Mouse (Mus musculus): ENCODE measurements at regions not wholly inside any gene's neighbourhood (a gene's known extent, or its start where the extent isn't known, plus 50 kb on each side); places are given as distances from the start of the nearest gene placed in this dataset.

DNA sequence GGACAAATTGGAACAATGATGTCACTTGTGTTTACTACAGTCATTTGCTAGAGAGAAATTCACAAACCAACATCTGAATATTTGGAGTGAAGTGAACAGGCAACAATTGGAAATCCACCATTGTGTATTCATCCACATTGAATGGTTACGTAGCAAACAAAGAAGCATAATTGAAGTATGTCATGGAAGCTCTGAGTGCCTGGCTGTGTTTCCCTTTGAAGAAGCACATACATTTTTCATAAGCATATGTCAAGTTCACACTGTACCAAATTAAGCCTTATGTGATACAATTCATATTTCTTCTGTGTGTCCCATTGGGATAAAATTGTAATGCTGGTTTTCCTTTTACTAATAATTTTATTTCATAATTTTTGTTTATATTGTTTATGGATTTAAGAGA is 459.0 kb downstream of the Epha3 start:
- Histone ChIP-seq H3K4me2 (replicated peaks; ENCODE audit: low read depth, low read length) (no peak overlapping the region), H3K4me3 (ENCODE audit: low read length) (no peak overlapping the region), H3K27ac (ENCODE audit: low read length) (no peak overlapping the region), H3K36me3 (ENCODE audit: insufficient read depth, low read length) (no peaks in the 10 kb centered on the region), H3K9ac (replicated peaks; ENCODE audit: low read length) (no peak overlapping the region), H3K9me3 (ENCODE audit: low read length) (no peaks in the 10 kb centered on the region), H3K27me3 (ENCODE audit: insufficient read depth, low read length) (no peaks in the 10 kb centered on the region), H3K4me1 (ENCODE audit: insufficient read depth, low read length) (no peaks in the 10 kb centered on the region)
- no peak for ATAC-seq (ENCODE audit: low FRiP score, low TSS enrichment)
- 95% methylated on average over 1 of the region's 1 CpGs for WGBS

DNA sequence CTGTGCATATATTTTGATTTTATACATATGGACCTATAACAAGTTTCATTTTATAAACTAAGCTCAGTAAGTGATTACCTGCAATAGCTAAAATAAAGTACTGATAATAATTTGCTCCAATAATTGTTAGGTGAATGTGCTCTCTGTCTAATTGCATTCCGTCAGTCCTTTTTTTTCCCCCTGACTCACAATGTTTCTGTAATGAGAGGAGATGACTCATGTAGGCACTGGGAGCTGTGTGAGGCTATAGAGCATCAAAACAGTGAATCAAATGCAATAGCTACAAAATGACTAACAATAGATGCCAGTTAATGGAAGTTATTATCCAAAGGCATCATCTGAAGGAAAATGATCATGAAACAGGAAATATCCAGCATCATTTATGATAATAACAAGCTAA is 451.3 kb downstream of the Epha3 start:
- no peak overlapping the region for H3K4me2 ChIP-seq (replicated peaks; ENCODE audit: low read depth, low read length)
- 87% methylated on average over 1 of the region's 1 CpGs for WGBS
- H3K9me3 ChIP-seq (ENCODE audit: low read length), result no peaks in the 10 kb centered on the region
- no peaks in the 10 kb centered on the region for H3K36me3 ChIP-seq (ENCODE audit: insufficient read depth, low read length)
- H3K4me1 ChIP-seq (ENCODE audit: insufficient read depth, low read length), result no peaks in the 10 kb centered on the region
- no peak overlapping the region for H3K4me3 ChIP-seq (ENCODE audit: low read length)
- no peak for ATAC-seq (ENCODE audit: low FRiP score, low TSS enrichment)
- no peaks in the 10 kb centered on the region for H3K27me3 ChIP-seq (ENCODE audit: insufficient read depth, low read length)
- H3K27ac ChIP-seq (ENCODE audit: low read length), result no peak overlapping the region
- H3K9ac ChIP-seq (replicated peaks; ENCODE audit: low read length), result no peak overlapping the region

DNA sequence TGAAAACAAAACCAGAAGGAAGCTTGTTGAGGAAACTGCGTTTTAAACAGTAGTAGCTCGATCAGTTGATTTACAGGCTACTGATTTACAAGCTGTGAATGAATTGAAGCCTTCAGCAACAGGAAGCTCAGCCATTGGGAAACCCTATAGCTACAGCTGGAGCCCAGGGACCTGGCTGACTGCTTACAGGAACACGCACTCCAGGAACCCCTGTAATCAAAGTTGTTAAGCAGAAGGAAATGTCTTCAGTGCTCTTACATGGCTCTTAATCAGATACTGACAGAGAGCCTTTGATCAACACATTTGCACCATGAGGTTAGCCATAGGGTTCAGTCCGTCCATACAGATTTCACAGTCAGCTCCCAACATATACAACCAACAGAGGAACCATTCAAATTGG is 411.7 kb downstream of the Epha3 start:
- Histone ChIP-seq H3K27me3 (ENCODE audit: insufficient read depth, low read length) (no peaks in the 10 kb centered on the region), H3K9ac (replicated peaks; ENCODE audit: low read length) (no peak overlapping the region), H3K36me3 (ENCODE audit: insufficient read depth, low read length) (no peaks in the 10 kb centered on the region), H3K27ac (ENCODE audit: low read length) (no peak overlapping the region), H3K9me3 (ENCODE audit: low read length) (no peaks in the 10 kb centered on the region), H3K4me1 (ENCODE audit: insufficient read depth, low read length) (no peaks in the 10 kb centered on the region), H3K4me3 (ENCODE audit: low read length) (no peak overlapping the region), H3K4me2 (replicated peaks; ENCODE audit: low read depth, low read length) (no peak overlapping the region; the same call in 1 of the 2 replicates)
- ATAC-seq (ENCODE audit: low FRiP score, low TSS enrichment), result peak; percentile 76; the same call in 1 of the 2 replicates
- WGBS, result 10% methylated on average over 4 of the region's 4 CpGs

DNA sequence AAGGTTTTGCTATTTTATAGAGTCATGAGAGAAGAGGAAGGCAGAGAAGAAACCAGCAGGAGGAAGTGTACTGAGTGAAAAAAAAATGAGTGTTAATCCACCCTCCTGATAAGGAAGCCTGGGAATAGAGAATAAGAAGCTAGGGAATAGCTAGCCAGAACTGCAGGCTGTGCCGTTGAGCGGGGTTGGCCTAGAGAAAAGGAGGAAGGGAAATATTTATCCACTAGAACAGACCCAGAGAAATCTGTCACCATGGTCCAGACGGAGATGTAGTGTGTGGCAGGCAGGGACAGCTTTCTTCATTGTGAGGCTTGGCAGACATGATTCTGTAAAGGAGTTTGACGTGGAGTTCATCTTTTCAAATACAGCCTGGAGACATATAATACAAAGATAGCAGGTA is 397.4 kb downstream of the Epha3 start:
- Histone ChIP-seq H3K4me3 (ENCODE audit: low read length) (no peak overlapping the region), H3K9me3 (ENCODE audit: low read length) (no peaks in the 10 kb centered on the region), H3K27me3 (ENCODE audit: insufficient read depth, low read length) (no peaks in the 10 kb centered on the region), H3K4me2 (replicated peaks; ENCODE audit: low read depth, low read length) (no peak overlapping the region), H3K9ac (replicated peaks; ENCODE audit: low read length) (no peak overlapping the region), H3K4me1 (ENCODE audit: insufficient read depth, low read length) (no peaks in the 10 kb centered on the region), H3K36me3 (ENCODE audit: insufficient read depth, low read length) (no peaks in the 10 kb centered on the region), H3K27ac (ENCODE audit: low read length) (no peak overlapping the region)
- WGBS, result 75% methylated on average over 4 of the region's 4 CpGs
- no peak for ATAC-seq (ENCODE audit: low FRiP score, low TSS enrichment)

DNA sequence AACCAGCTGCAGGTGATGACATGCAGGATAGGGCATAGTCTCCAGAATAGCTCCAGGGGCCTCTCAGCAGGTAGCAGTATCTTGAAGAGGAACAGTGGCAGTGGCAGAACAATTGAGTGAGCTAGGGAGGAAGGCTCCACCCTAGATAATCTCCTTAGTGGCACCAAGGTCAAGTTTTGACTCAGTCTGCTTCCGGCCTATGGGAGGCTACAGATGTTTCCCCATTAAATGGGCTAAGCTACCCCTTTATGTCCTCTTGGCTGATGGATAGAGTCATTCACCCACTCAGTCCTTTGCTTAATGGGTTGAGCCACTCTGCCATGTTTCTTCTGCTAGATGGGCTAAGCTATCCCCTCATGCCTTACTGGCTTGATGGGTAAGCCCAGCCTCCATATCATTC is 395.1 kb downstream of the Epha3 start:
- Histone ChIP-seq H3K27me3 (ENCODE audit: insufficient read depth, low read length) (no peaks in the 10 kb centered on the region), H3K27ac (ENCODE audit: low read length) (no peak overlapping the region), H3K9me3 (ENCODE audit: low read length) (no peaks in the 10 kb centered on the region), H3K36me3 (ENCODE audit: insufficient read depth, low read length) (no peaks in the 10 kb centered on the region), H3K4me2 (replicated peaks; ENCODE audit: low read depth, low read length) (no peak overlapping the region), H3K4me1 (ENCODE audit: insufficient read depth, low read length) (no peaks in the 10 kb centered on the region), H3K9ac (replicated peaks; ENCODE audit: low read length) (no peak overlapping the region), H3K4me3 (ENCODE audit: low read length) (no peak overlapping the region)
- ATAC-seq (ENCODE audit: low FRiP score, low TSS enrichment), result no peak
- WGBS, result 100% methylated on average over 1 of the region's 1 CpGs
